ENCODE assay signal across 11 mouse cellular contexts in genomic region chr17:10414383-10414782, GRCm38 (mm10).
"Had no signal": no experiment of that assay in that cellular context is flagged by ENCODE, and none has a peak within 500 bp of the region (broad histone marks: within the 10 kb centered on the region; RNA-seq: fewer than 3 reads in every experiment).

No protein-coding gene starts in this region.

- H3K27me3 ChIP-seq: limb, embryonic 13.5 days; midbrain, embryonic 12.5 days had no signal

- H3K36me3 ChIP-seq: limb, embryonic 13.5 days; midbrain, embryonic 12.5 days had no signal

- H3K4me3 ChIP-seq: layer of hippocampus, adult 2 months; limb, embryonic 13.5 days; midbrain, embryonic 12.5 days had no signal

- H3K4me2 ChIP-seq: limb, embryonic 13.5 days; midbrain, embryonic 12.5 days had no signal

- H3K27ac ChIP-seq: kidney, postnatal 0 days; layer of hippocampus, adult 2 months; limb, embryonic 13.5 days; liver, embryonic 14.5 days; midbrain, embryonic 12.5 days had no signal

- H3K4me1 ChIP-seq: limb, embryonic 13.5 days had no signal

- H3K9me3 ChIP-seq: limb, embryonic 13.5 days; midbrain, embryonic 12.5 days had no signal

- ATAC-seq: midbrain, embryonic 16.5 days had no signal

- DNase-seq: kidney, postnatal 36 days; left cerebral cortex, postnatal 4 days; lung, adult 18-20 months; right cerebral cortex, postnatal 14 days; thymus, postnatal 14 days had no signal

- H3K9ac ChIP-seq: limb, embryonic 13.5 days; liver, embryonic 14.5 days; midbrain, embryonic 12.5 days had no signal
